ENCODE assay signal across 14 mouse cellular contexts in genomic region chr15:31396755-31397154, GRCm38 (mm10). TPM values are rescaled to one million over a fixed set of nuclear protein-coding genes. Genes with fewer than 3 reads are reported as not detected.
DNase-seq lines count a peak whose midpoint lies in the region; ATAC-seq lines count a peak whose summit lies in the region.
"Had no signal": no experiment of that assay in that cellular context is flagged by ENCODE, and none has a peak within 500 bp of the region (broad histone marks: within the 10 kb centered on the region; RNA-seq: fewer than 3 reads in every experiment).

No protein-coding gene starts in this region.

- peak; percentile 52 to 65 for DNase-seq in left cerebral cortex, adult 9 months (ENCODE audit: low spot score in 2 of 2)
- DNase-seq in left cerebral cortex, adult 8-10 months (ENCODE audit: low spot score in 2 of 2) = no peak
- peak; percentile 76 to 81 for DNase-seq in heart, adult 9 months (ENCODE audit: low spot score in 2 of 2)
- peak; percentile 57 to 59 for DNase-seq in heart, postnatal 14 days
- peak; percentile 56 for DNase-seq in right cerebral cortex, postnatal 25 days
- DNase-seq in lung, postnatal 36 days = no peak
- DNase-seq: cerebellum, postnatal 25 days; lung, adult 18-20 months had no signal

- WGBS in kidney, embryonic 14.5 days = 55% methylated on average over 5 of the region's 5 CpGs

- H3K9me3 ChIP-seq in kidney, embryonic 14.5 days (ENCODE audit: control insufficient read depth, low read length) = no peaks in the 10 kb centered on the region; the same call in 1 of the 2 replicates
- H3K9me3 ChIP-seq: hindbrain, embryonic 10.5 days; limb, embryonic 13.5 days had no signal

- H3K4me1 ChIP-seq in kidney, embryonic 14.5 days (ENCODE audit: control insufficient read depth, insufficient read depth, low read length) = no peaks in the 10 kb centered on the region
- H3K4me1 ChIP-seq: hindbrain, embryonic 10.5 days; limb, embryonic 13.5 days had no signal

- no peak overlapping the region for H3K27ac ChIP-seq in kidney, embryonic 14.5 days (ENCODE audit: low read depth, low read length)
- H3K27ac ChIP-seq: hindbrain, embryonic 10.5 days; limb, embryonic 13.5 days had no signal

- H3K36me3 ChIP-seq in kidney, embryonic 14.5 days (ENCODE audit: control insufficient read depth, insufficient read depth, low read length) = no peaks in the 10 kb centered on the region
- H3K36me3 ChIP-seq: hindbrain, embryonic 10.5 days; limb, embryonic 13.5 days had no signal

- H3K4me3 ChIP-seq in kidney, embryonic 14.5 days (ENCODE audit: low read length) = no peak overlapping the region
- H3K4me3 ChIP-seq: hindbrain, embryonic 10.5 days; limb, embryonic 13.5 days had no signal

- H3K4me2 ChIP-seq in kidney, embryonic 14.5 days (replicated peaks; ENCODE audit: low read depth, low read length) = no peak overlapping the region
- H3K4me2 ChIP-seq: limb, embryonic 13.5 days had no signal

- H3K27me3 ChIP-seq in kidney, embryonic 14.5 days (ENCODE audit: control insufficient read depth, insufficient read depth, low read length) = no peaks in the 10 kb centered on the region
- H3K27me3 ChIP-seq: limb, embryonic 13.5 days had no signal

- H3K9ac ChIP-seq in kidney, embryonic 14.5 days (ENCODE audit: low read depth, low read length) = no peak overlapping the region
- H3K9ac ChIP-seq: limb, embryonic 13.5 days had no signal

- ATAC-seq in kidney, embryonic 14.5 days (ENCODE audit: low FRiP score, low TSS enrichment) = no peak
- no peak for ATAC-seq in erythroid progenitor cell, adult 5-6 weeks (replicated peaks; ENCODE audit: low FRiP score, poor library complexity, severe bottlenecking)
- ATAC-seq: forebrain, embryonic 14.5 days; intestine, postnatal 0 days had no signal

- intact Hi-C loops in heart, postnatal 14 days (cut with DNase I) = no loop called here

RNA-seq across cellular contexts. Expression of gene Ankrd33b, which starts 29.2 kb away (rescaled TPM):
- 10 to 100 TPM; 61.4 to 76.2 (median 72.9) TPM for total RNA-seq in left cerebral cortex, adult 8-10 months (2022)
- total RNA-seq in heart, postnatal 14 days (2021) = 10 to 100 TPM; 21.8 TPM
- polyA plus RNA-seq in kidney, embryonic 14.5 days (2014; fragmentation: Nextera tagmentation; extraction: Ambion mirVana) = 2.1 and 3.7 TPM in 2 replicates
- total RNA-seq in erythroid progenitor cell, adult 5-6 weeks (2015; ENCODE audit: low replicate concordance) = 0.84 and 1.8 TPM in 2 replicates
- under 0.01 and 3.9 TPM in 2 replicates for total RNA-seq in erythroid progenitor cell, adult 5-6 weeks (2017; ENCODE audit: low replicate concordance)

RNA-seq across cellular contexts. Expression of gene Ropn1l, which starts 56.8 kb away (rescaled TPM):
- total RNA-seq in left cerebral cortex, adult 8-10 months (2022) = 1 to 10 TPM in 1 of 4 experiments, under 1 TPM in 2, not detected in 1; 0.53 to 1.3 (median 0.59) TPM
- total RNA-seq in heart, postnatal 14 days (2021) = under 1 TPM in 1 of 2 experiments, not detected in 1; 0.29 TPM
- polyA plus RNA-seq in kidney, embryonic 14.5 days (2014; fragmentation: Nextera tagmentation; extraction: Ambion mirVana) = 3.8 and 3.9 TPM in 2 replicates
- 7.5 TPM in 1 of 2 replicates, not detected in the other for total RNA-seq in erythroid progenitor cell, adult 5-6 weeks (2015; ENCODE audit: low replicate concordance)
- not detected in 2 replicates for total RNA-seq in erythroid progenitor cell, adult 5-6 weeks (2017; ENCODE audit: low replicate concordance)

Comparison
In these comparisons a context has a peak if more than half of its experiments do, and no peak if none do; other contexts are left out.
1. DNase-seq: peak in left cerebral cortex, adult 9 months (2 of 2), heart, adult 9 months (2 of 2), heart, postnatal 14 days (2 of 2) and right cerebral cortex, postnatal 25 days (single experiment); none in left cerebral cortex, adult 8-10 months (0 of 2) and lung, postnatal 36 days (single experiment).
2. RNA of gene Ankrd33b, which starts 29.2 kb away (total RNA-seq): 61.4 to 76.2 TPM in left cerebral cortex, adult 8-10 months and 21.8 TPM in heart, postnatal 14 days; under 0.01 to 3.9 TPM in erythroid progenitor cell, adult 5-6 weeks; every median in the first group is over 4 times any median in the second.